Mouse (Mus musculus): ENCODE data around the gene S100z. TPM values are rescaled to one million over a fixed set of nuclear protein-coding genes. Genes with fewer than 3 reads are reported as not detected.

S100z gene
- polyA plus RNA-seq, 1 experiment: not detected

DNA sequence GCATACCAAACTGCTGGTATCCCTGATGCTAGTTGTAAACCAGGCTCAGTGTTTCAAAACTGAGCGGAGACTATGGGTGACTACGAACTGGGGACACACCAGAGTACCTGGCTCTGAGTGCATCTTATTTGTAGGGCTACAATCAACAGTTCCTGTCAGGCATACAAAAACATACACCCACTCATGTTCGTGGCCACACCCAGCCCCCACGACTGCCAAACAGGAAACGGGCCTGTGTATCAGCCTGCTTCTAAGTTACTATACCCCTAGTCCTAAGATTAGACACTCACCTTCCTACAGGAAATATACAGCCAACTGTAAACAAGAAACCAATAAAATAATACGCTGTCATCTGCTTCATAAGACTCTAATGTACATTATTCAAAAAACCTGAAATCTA is 42.5 kb upstream of the S100z start:
- TF ChIP-seq POLR2A (IDR thresholded peaks at IDR 0.05; ENCODE audit: insufficient read length, low read depth): no peak
- TF ChIP-seq CEBPB (IDR thresholded peaks at IDR 0.05; ENCODE audit: insufficient read depth, poor library complexity, severe bottlenecking): no peak
- TF ChIP-seq TCF3 (IDR thresholded peaks at IDR 0.05; ENCODE audit: insufficient read length, low read depth): no peak
- TF ChIP-seq TCF12 (IDR thresholded peaks at IDR 0.05; ENCODE audit: insufficient read depth, poor library complexity, severe bottlenecking): no peak
- no peak for TF ChIP-seq E2F4 (IDR thresholded peaks at IDR 0.05; ENCODE audit: insufficient read depth)
- TF ChIP-seq MAX (IDR thresholded peaks at IDR 0.05; ENCODE audit: low read depth): no peak
- TF ChIP-seq REST (IDR thresholded peaks at IDR 0.05; ENCODE audit: insufficient read depth, insufficient read length): no peak
- no peak for TF ChIP-seq SRF (IDR thresholded peaks at IDR 0.05; ENCODE audit: control insufficient read depth, insufficient read length, low read depth)
- no peak for TF ChIP-seq POLR2AphosphoS2 (IDR thresholded peaks at IDR 0.05; ENCODE audit: insufficient read length, low read depth)
- TF ChIP-seq MYOG (IDR thresholded peaks at IDR 0.05; ENCODE audit: control insufficient read depth in 1 of 3, insufficient read depth in 1 of 3, insufficient read length in 2 of 3, low read depth in 2 of 3): no peak
- no peak for TF ChIP-seq MYOD1 (IDR thresholded peaks at IDR 0.05; ENCODE audit: control insufficient read depth in 1 of 3, insufficient read length in 2 of 3, low read depth in 2 of 3)
- TF ChIP-seq USF1 (IDR thresholded peaks at IDR 0.05; ENCODE audit: low read depth): no peak
- Histone ChIP-seq H3ac (ENCODE audit: control insufficient read depth, insufficient read length) (no peak overlapping the region), H3K79me2 (ENCODE audit: control insufficient read depth, insufficient read depth) (no peaks in the 10 kb centered on the region), H3K27me3 (ENCODE audit: control insufficient read depth, insufficient read depth, insufficient read length) (no peaks in the 10 kb centered on the region), H3K4me3 (no peak overlapping the region), H3K36me3 (ENCODE audit: control insufficient read depth, insufficient read depth) (no peaks in the 10 kb centered on the region), H3K4me2 (ENCODE audit: low read depth) (no peak overlapping the region)

DNA sequence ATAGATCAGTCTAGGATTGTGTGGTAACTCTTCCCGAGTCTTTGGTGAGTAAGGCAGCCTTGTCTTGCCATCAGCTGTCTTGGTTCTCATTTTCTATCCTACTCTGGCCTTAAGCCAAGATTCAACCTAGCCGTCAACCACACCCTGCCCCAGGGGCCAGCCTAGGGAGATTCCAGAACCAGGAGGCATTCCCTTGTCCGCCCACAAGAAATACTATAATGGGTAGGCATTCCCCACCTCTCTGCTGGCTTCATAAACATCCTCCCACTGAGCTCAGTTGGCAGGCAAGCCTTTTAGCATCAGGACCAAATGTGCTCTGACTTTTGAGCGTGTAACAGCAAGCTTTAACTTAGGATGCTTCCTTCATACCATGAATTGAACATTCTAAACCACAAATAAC is 36.2 kb upstream of the S100z start:
- Histone ChIP-seq H3K36me3 (ENCODE audit: control insufficient read depth, insufficient read depth) (no peaks in the 10 kb centered on the region), H3K4me3 (no peak overlapping the region), H3K27me3 (ENCODE audit: control insufficient read depth, insufficient read depth, insufficient read length) (no peaks in the 10 kb centered on the region), H3ac (ENCODE audit: control insufficient read depth, insufficient read length) (no peak overlapping the region), H3K79me2 (ENCODE audit: control insufficient read depth, insufficient read depth) (no peaks in the 10 kb centered on the region), H3K4me2 (ENCODE audit: low read depth) (peak overlapping the region; percentile 22)
- TF ChIP-seq CEBPB (IDR thresholded peaks at IDR 0.05; ENCODE audit: insufficient read depth, poor library complexity, severe bottlenecking) (no peak), MYOD1 (IDR thresholded peaks at IDR 0.05; ENCODE audit: control insufficient read depth in 1 of 3, insufficient read length in 2 of 3, low read depth in 2 of 3) (peak in 1 of 3 experiments; percentile 20)

DNA sequence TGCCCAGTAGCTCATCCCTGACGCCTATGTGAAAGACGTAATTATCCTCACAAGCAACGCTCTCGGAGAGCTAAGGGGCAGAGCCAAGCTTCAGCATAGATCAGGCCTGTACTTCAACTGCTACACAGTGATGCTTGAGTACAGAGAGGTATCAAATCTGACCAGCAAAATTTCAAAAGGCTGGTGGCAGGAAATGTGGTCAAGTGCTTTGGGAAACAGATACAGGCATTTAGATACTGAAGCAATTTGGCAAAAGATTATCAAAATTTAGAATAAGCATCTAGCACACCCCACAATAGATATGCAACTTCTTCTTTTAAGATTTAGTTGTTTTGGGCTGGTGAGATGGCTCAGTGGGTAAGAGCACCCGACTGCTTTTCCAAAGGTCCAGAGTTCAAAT is 31.5 kb upstream of the S100z start:
- no peaks in the 10 kb centered on the region for H3K36me3 ChIP-seq (ENCODE audit: control insufficient read depth, insufficient read depth)
- H3K4me2 ChIP-seq (ENCODE audit: low read depth): no peak overlapping the region
- no peak for TF ChIP-seq TCF12 (IDR thresholded peaks at IDR 0.05; ENCODE audit: insufficient read depth, poor library complexity, severe bottlenecking)
- TF ChIP-seq REST (IDR thresholded peaks at IDR 0.05; ENCODE audit: insufficient read depth, insufficient read length): no peak
- no peak for TF ChIP-seq MYOG (IDR thresholded peaks at IDR 0.05; ENCODE audit: control insufficient read depth in 1 of 3, insufficient read depth in 1 of 3, insufficient read length in 2 of 3, low read depth in 2 of 3)
- H3K27me3 ChIP-seq (ENCODE audit: control insufficient read depth, insufficient read depth, insufficient read length): no peaks in the 10 kb centered on the region
- no peaks in the 10 kb centered on the region for H3K79me2 ChIP-seq (ENCODE audit: control insufficient read depth, insufficient read depth)
- H3ac ChIP-seq (ENCODE audit: control insufficient read depth, insufficient read length): no peak overlapping the region
- no peak overlapping the region for H3K4me3 ChIP-seq

DNA sequence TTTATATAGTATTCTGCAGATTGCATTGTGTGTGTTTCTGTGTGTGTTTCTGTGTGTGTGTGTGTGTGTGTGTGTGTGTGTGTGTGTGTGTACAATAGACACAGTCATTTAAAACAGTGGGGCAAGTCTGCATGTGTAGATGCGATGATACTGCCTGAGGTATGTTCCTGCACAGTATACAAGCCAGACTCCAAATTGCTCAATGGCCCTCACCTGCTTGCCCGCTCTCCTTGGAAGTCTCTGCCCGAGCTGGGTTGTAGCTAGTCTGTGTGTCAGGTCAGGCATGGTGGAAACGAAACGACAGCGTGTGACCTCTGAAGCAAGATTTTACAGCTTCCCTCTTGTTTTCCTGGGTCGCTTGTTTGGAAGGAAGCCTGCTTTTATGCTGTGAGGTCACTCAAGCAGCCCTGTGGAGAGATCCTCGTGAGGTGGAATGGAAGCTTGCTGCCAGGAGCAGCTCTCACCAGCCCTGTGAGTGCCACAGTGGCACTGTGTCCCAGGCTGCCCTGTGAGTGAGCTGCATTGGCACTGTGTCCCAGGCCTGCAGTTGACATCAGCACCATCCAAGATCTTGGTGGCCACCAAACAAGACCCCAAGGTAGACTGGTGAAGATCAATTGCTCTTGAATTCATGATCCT is 24.9 kb upstream of the S100z start:
- H3ac ChIP-seq (ENCODE audit: control insufficient read depth, insufficient read length): no peak overlapping the region
- no peaks in the 10 kb centered on the region for H3K36me3 ChIP-seq (ENCODE audit: control insufficient read depth, insufficient read depth)
- no peaks in the 10 kb centered on the region for H3K79me2 ChIP-seq (ENCODE audit: control insufficient read depth, insufficient read depth)
- no peak overlapping the region for H3K4me3 ChIP-seq
- H3K27me3 ChIP-seq (ENCODE audit: control insufficient read depth, insufficient read depth, insufficient read length): no peaks in the 10 kb centered on the region
- TF ChIP-seq POLR2A (IDR thresholded peaks at IDR 0.05; ENCODE audit: insufficient read length, low read depth) (no peak), MAX (IDR thresholded peaks at IDR 0.05; ENCODE audit: low read depth) (no peak), TCF3 (IDR thresholded peaks at IDR 0.05; ENCODE audit: insufficient read length, low read depth) (no peak), SRF (IDR thresholded peaks at IDR 0.05; ENCODE audit: control insufficient read depth, insufficient read length, low read depth) (no peak), USF1 (IDR thresholded peaks at IDR 0.05; ENCODE audit: low read depth) (no peak)
- H3K4me2 ChIP-seq (ENCODE audit: low read depth): no peak overlapping the region

DNA sequence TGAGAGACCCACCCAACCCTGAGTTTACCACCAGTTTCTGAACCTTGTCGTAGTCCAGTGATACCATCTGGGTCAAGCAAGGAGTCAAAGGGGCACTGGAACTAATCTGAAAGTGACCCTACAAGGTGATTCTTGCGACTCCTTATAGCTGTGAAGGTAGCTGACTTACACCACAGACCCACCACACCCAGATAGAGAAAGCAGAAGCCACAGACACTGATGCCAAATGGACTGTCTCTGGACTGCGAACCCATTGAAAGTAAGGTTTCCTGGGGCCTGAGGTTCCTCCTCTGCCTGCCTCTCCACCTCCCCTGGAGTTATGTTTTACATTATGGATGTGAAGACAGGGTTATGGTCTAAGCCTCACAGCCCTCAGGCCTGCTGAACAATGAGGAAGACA is 18.1 kb upstream of the S100z start:
- H3K27me3 ChIP-seq (ENCODE audit: control insufficient read depth, insufficient read depth, insufficient read length): no peaks in the 10 kb centered on the region
- TF ChIP-seq MYOD1 (IDR thresholded peaks at IDR 0.05; ENCODE audit: control insufficient read depth in 1 of 3, insufficient read length in 2 of 3, low read depth in 2 of 3) (no peak), CEBPB (IDR thresholded peaks at IDR 0.05; ENCODE audit: insufficient read depth, poor library complexity, severe bottlenecking) (no peak), TCF12 (IDR thresholded peaks at IDR 0.05; ENCODE audit: insufficient read depth, poor library complexity, severe bottlenecking) (no peak), E2F4 (IDR thresholded peaks at IDR 0.05; ENCODE audit: insufficient read depth) (no peak), REST (IDR thresholded peaks at IDR 0.05; ENCODE audit: insufficient read depth, insufficient read length) (no peak), TCF3 (IDR thresholded peaks at IDR 0.05; ENCODE audit: insufficient read length, low read depth) (no peak), SRF (IDR thresholded peaks at IDR 0.05; ENCODE audit: control insufficient read depth, insufficient read length, low read depth) (no peak), USF1 (IDR thresholded peaks at IDR 0.05; ENCODE audit: low read depth) (no peak)

More for the DNA sequence above, 18.1 kb upstream of the S100z start:
- H3K4me2 ChIP-seq (ENCODE audit: low read depth): no peak overlapping the region
- H3K36me3 ChIP-seq (ENCODE audit: control insufficient read depth, insufficient read depth): no peaks in the 10 kb centered on the region
- H3K4me3 ChIP-seq: no peak overlapping the region
- no peak overlapping the region for H3ac ChIP-seq (ENCODE audit: control insufficient read depth, insufficient read length)
- H3K79me2 ChIP-seq (ENCODE audit: control insufficient read depth, insufficient read depth): no peaks in the 10 kb centered on the region
